In the genomic region with DNA sequence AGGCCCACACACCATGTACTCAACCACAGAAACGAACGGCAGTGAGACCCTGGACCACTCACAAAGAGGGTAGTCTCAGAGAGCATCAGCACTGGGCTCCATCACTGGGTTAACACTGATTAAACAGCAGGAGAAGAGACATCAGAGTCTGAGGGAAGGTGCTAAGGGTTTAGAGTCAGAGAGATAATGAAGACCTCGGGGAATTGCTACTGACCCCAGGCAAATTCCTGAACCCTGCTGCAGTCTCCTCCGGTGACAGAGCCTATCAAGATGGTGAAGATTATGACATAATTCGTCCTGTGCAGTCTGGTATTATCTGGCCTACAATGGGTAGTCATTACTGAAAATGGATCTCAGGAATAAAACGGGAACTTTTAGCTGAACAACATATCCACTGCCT, we compare ENCODE assay signal across 28 mouse cellular contexts. TPM values are rescaled to one million over a fixed set of nuclear protein-coding genes. Genes with fewer than 3 reads are reported as not detected.
DNase-seq lines count a peak whose midpoint lies in the region; ATAC-seq and TF ChIP-seq lines count a peak whose summit lies in the region.
"Had no signal": no experiment of that assay in that cellular context is flagged by ENCODE, and none has a peak within 500 bp of the region (broad histone marks: within the 10 kb centered on the region; RNA-seq: fewer than 3 reads in every experiment).

No protein-coding gene starts in this region.

- H3K9me3 ChIP-seq in midbrain, embryonic 13.5 days = no peaks in the 10 kb centered on the region
- H3K9me3 ChIP-seq in midbrain, embryonic 10.5 days (replicated peaks) = no peaks in the 10 kb centered on the region
- no peaks in the 10 kb centered on the region for H3K9me3 ChIP-seq in midbrain, embryonic 14.5 days (ENCODE audit: control insufficient read depth, low read length)
- no peaks in the 10 kb centered on the region for H3K9me3 ChIP-seq in liver, postnatal 0 days (ENCODE audit: low read length)
- H3K9me3 ChIP-seq: heart, embryonic 12.5 days; hindbrain, embryonic 10.5 days; kidney, embryonic 15.5 days; stomach, embryonic 15.5 days had no signal

- ATAC-seq in midbrain, embryonic 13.5 days = peak; percentile 32; the same call in 1 of the 2 replicates
- ATAC-seq in midbrain, embryonic 14.5 days (ENCODE audit: low FRiP score, low TSS enrichment) = no peak
- ATAC-seq in liver, postnatal 0 days = no peak
- ATAC-seq: forebrain, embryonic 16.5 days; hindbrain, embryonic 16.5 days; intestine, embryonic 16.5 days had no signal

- H3K27ac ChIP-seq in midbrain, embryonic 13.5 days = peak overlapping the region; percentile 1; the same call in 1 of the 2 replicates
- no peak overlapping the region for H3K27ac ChIP-seq in midbrain, embryonic 10.5 days (replicated peaks)
- no peak overlapping the region for H3K27ac ChIP-seq in midbrain, embryonic 14.5 days (replicated peaks; ENCODE audit: low read depth, low read length)
- no peak overlapping the region for H3K27ac ChIP-seq in liver, postnatal 0 days (ENCODE audit: low read depth)
- H3K27ac ChIP-seq: hindbrain, embryonic 10.5 days; kidney, embryonic 15.5 days; stomach, embryonic 15.5 days had no signal

- peaks cover 7% of the 10 kb centered on the region; the same call in 1 of the 2 replicates for H3K27me3 ChIP-seq in midbrain, embryonic 13.5 days
- peaks cover 28% of the 10 kb centered on the region for H3K27me3 ChIP-seq in midbrain, embryonic 10.5 days (ENCODE audit: low read depth, poor library complexity, severe bottlenecking)
- no peaks in the 10 kb centered on the region for H3K27me3 ChIP-seq in midbrain, embryonic 14.5 days (ENCODE audit: control insufficient read depth, insufficient read depth, low read length)
- 0 out of 2 replicates have a peak, but pooled peaks cover 8% of the 10 kb centered on the region for H3K27me3 ChIP-seq in liver, postnatal 0 days (ENCODE audit: insufficient read depth, low read length)
- H3K27me3 ChIP-seq: heart, embryonic 12.5 days; kidney, embryonic 15.5 days; stomach, embryonic 15.5 days had no signal

- H3K4me2 ChIP-seq in midbrain, embryonic 13.5 days (replicated peaks) = peak overlapping the region; percentile 5; the same call in 1 of the 2 replicates
- peak overlapping the region; percentile 9; the same call in 1 of the 2 replicates for H3K4me2 ChIP-seq in midbrain, embryonic 14.5 days (ENCODE audit: low read length)
- H3K4me2 ChIP-seq in liver, postnatal 0 days (ENCODE audit: low read depth, low read length) = no peak overlapping the region
- H3K4me2 ChIP-seq: heart, embryonic 12.5 days; liver, embryonic 11.5 days had no signal

- no peak for TF ChIP-seq EP300 in liver, postnatal 0 days (IDR thresholded peaks at IDR 0.05; ENCODE audit: low read depth)

- H3K9ac ChIP-seq in midbrain, embryonic 13.5 days (replicated peaks) = no peak overlapping the region
- H3K9ac ChIP-seq in midbrain, embryonic 14.5 days (replicated peaks; ENCODE audit: low read length) = no peak overlapping the region
- no peak overlapping the region for H3K9ac ChIP-seq in liver, postnatal 0 days (replicated peaks)
- H3K9ac ChIP-seq: heart, embryonic 12.5 days; kidney, embryonic 15.5 days; stomach, embryonic 15.5 days had no signal

- 36% methylated on average over 6 of the region's 6 CpGs for WGBS in midbrain, embryonic 13.5 days
- 62% methylated on average over 6 of the region's 6 CpGs for WGBS in midbrain, embryonic 10.5 days
- 25% methylated on average over 6 of the region's 6 CpGs for WGBS in midbrain, embryonic 14.5 days
- 67% methylated on average over 6 of the region's 6 CpGs for WGBS in liver, postnatal 0 days (ENCODE audit: insufficient replicate concordance)

- no peak overlapping the region for H3K4me3 ChIP-seq in midbrain, embryonic 13.5 days (replicated peaks)
- no peak overlapping the region for H3K4me3 ChIP-seq in midbrain, embryonic 10.5 days
- no peak overlapping the region for H3K4me3 ChIP-seq in midbrain, embryonic 14.5 days (replicated peaks; ENCODE audit: low read depth, low read length)
- H3K4me3 ChIP-seq in liver, postnatal 0 days (ENCODE audit: low read depth, low read length) = no peak overlapping the region
- H3K4me3 ChIP-seq: heart, embryonic 12.5 days; hindbrain, embryonic 10.5 days had no signal

- no peaks in the 10 kb centered on the region for H3K36me3 ChIP-seq in midbrain, embryonic 13.5 days
- H3K36me3 ChIP-seq in midbrain, embryonic 10.5 days = no peaks in the 10 kb centered on the region
- H3K36me3 ChIP-seq in midbrain, embryonic 14.5 days (ENCODE audit: control insufficient read depth, insufficient read depth, low read length) = no peaks in the 10 kb centered on the region
- H3K36me3 ChIP-seq in liver, postnatal 0 days (replicated peaks; ENCODE audit: insufficient read depth, low read length) = no peaks in the 10 kb centered on the region
- H3K36me3 ChIP-seq: heart, embryonic 12.5 days; hindbrain, embryonic 10.5 days; kidney, embryonic 15.5 days; stomach, embryonic 15.5 days had no signal

- peaks cover 24% of the 10 kb centered on the region for H3K4me1 ChIP-seq in midbrain, embryonic 13.5 days (replicated peaks)
- peaks cover 29% of the 10 kb centered on the region for H3K4me1 ChIP-seq in midbrain, embryonic 10.5 days
- H3K4me1 ChIP-seq in midbrain, embryonic 14.5 days (ENCODE audit: control insufficient read depth, insufficient read depth, low read length) = peaks cover 8% of the 10 kb centered on the region; the same call in 1 of the 2 replicates
- peaks cover 23% of the 10 kb centered on the region for H3K4me1 ChIP-seq in liver, postnatal 0 days (ENCODE audit: insufficient read depth)

- TF ChIP-seq CTCF in liver, postnatal 0 days (IDR thresholded peaks at IDR 0.05; ENCODE audit: low read depth) = no peak

- peak; percentile 7 for DNase-seq in embryo, embryonic 9.5 days (ENCODE audit: extremely low spot score)
- no peak for DNase-seq in embryo, embryonic 11 days
- DNase-seq in midbrain, embryonic 10.5 days (ENCODE audit: low spot score) = no peak
- DNase-seq in midbrain, embryonic 14.5 days = peak; percentile 65
- DNase-seq in layer of hippocampus, adult 11-12 months (ENCODE audit: low spot score) = no peak
- no peak for DNase-seq in liver, postnatal 0 days
- DNase-seq: adrenal gland, postnatal 36 days; cerebellum, adult 11-12 months; cerebellum, postnatal 10 days; gastrocnemius, postnatal 10 days; heart, adult 11 months; heart, postnatal 10 days; kidney, postnatal 36 days; layer of hippocampus, adult 9-11 months; left cerebral cortex, postnatal 4 days; lung, adult 18-20 months; lung, postnatal 10 days; thymus, adult 18-20 months; thymus, postnatal 36 days had no signal

RNA-seq across cellular contexts. Expression of a gene that starts 2.4 kb away (rescaled TPM):
- polyA plus RNA-seq in midbrain, embryonic 13.5 days (2015; fragmentation: Nextera tagmentation; extraction: Ambion mirVana) = 6.7 and 8.6 TPM in 2 replicates
- 6.7 and 7.3 TPM in 2 replicates for polyA plus RNA-seq in midbrain, embryonic 10.5 days (2016; fragmentation: Nextera tagmentation; extraction: Ambion mirVana)
- 4.2 and 5.5 TPM in 2 replicates for polyA plus RNA-seq in midbrain, embryonic 14.5 days (2014; fragmentation: Nextera tagmentation; extraction: Ambion mirVana)
- 0.73 and 0.96 TPM in 2 replicates for polyA plus RNA-seq in liver, postnatal 0 days (2015; fragmentation: Nextera tagmentation; extraction: Ambion mirVana)

Comparison
In these comparisons a context has a peak if more than half of its experiments do, and no peak if none do; other contexts are left out.
1. DNase-seq: peak in embryo, embryonic 9.5 days (single experiment) and midbrain, embryonic 14.5 days (single experiment); none in embryo, embryonic 11 days (single experiment), midbrain, embryonic 10.5 days (single experiment), layer of hippocampus, adult 11-12 months (single experiment) and liver, postnatal 0 days (single experiment).